Mouse (Mus musculus) pancreas, adult 10 weeks (tissue): Measurements from ENCODE around the gene Spp1. TPM values are rescaled to one million over a fixed set of nuclear protein-coding genes. Genes with fewer than 3 reads are reported as not detected.

Experiments
- polyA plus RNA-seq: library from polyadenylated mRNA; stranded (reverse); fragments of 350-450 nt; fragmentation: Illumina TruSeq; extraction: RNeasy Lipid Tissue Mini Kit (QIAGEN cat#74804); gene quantifications from one replicate; pipeline ENCODE4 v1.2.3, GENCODE M21; 2015; ENCODE audit warnings: low read depth, low replicate concordance; ENCODE audit not compliant: insufficient read depth

Gene Spp1
- 155 TPM for polyA plus RNA-seq

GRCm38 (mm10) chr5:104434835-104435301, at the start of gene Spp1:
TSS of gene Spp1 (plus strand) at chr5:104435118.

GRCm38 (mm10) chr5:104458832-104459705, 24.2 kb downstream of the Spp1 start, which contains the start of gene Pkd2:
TSS of gene Pkd2 (plus strand) at chr5:104459450.

Other genes with a start within 250 kb of the Spp1 start
- gene Dmp1, start 232.5 kb upstream of the Spp1 start, polyA plus RNA-seq: not detected
- not detected for gene Ibsp, start 135.9 kb upstream of the Spp1 start, polyA plus RNA-seq
- gene Mepe, start 109.8 kb upstream of the Spp1 start, polyA plus RNA-seq: not detected
- 13.1 TPM for gene Pkd2, start 24.3 kb downstream of the Spp1 start, polyA plus RNA-seq
- gene BC005561, start 73.2 kb downstream of the Spp1 start, polyA plus RNA-seq: 2.5 TPM